Mouse (Mus musculus) lung, adult 2 months (tissue): ENCODE data around the gene Nkg7.

ENCODE experiments used
- CTCF ChIP-seq: fragments of 200-500 bp; IDR thresholded peaks from 2 replicates; pipeline ENCODE4 v1.5.1; 2011; ENCODE audit warnings: mild to moderate bottlenecking, low read length, control low read depth; ENCODE audit not compliant: insufficient read depth
- POLR2A ChIP-seq: fragments of 200-500 bp; IDR thresholded peaks from 2 replicates; pipeline ENCODE4 v1.6.1; 2011; ENCODE audit warnings: low read depth, mild to moderate bottlenecking, control low read depth, low read length, borderline replicate concordance; ENCODE audit errors: extremely low read depth

DNA sequence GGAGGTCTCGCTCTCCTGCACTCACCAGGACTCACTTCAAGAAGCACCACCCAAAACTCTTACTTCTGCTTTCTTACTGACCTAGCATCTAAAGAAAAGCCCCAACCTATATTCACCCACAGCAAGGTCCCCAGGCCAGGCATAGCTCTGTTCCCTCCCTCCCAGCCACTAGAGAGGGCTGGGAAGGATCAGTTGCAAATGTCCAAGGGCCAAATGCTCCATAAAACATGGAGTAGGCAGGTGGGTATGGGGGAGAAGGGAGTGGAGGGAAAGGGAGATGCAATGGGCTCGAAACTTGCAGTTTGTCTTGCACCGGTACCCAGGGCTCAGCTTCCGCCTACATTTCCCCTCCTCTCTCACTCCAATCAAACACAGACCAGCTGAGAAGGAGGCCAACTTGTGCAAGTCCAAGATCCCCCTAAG, 28.7 kb upstream of the Nkg7 start, which contains the start of gene Siglecg:
- TF ChIP-seq CTCF (no peak), POLR2A (no peak)
